Mouse (Mus musculus) C2C12 (cell line): ENCODE data around the gene Capn5.

ENCODE experiments used
- CTCF ChIP-seq: IDR thresholded peaks from one replicate; pipeline ENCODE4 v1.5.1; 2011; ENCODE audit not compliant: control insufficient read depth, insufficient read depth, insufficient read length
- MAX ChIP-seq: IDR thresholded peaks from one replicate; pipeline ENCODE4 v1.6.1; 2011; ENCODE audit warnings: mild to moderate bottlenecking, control low read depth
- MYOD1 ChIP-seq: IDR thresholded peaks from one replicate; pipeline ENCODE4 v1.6.1; 2011; ENCODE audit warnings: low read depth; ENCODE audit not compliant: control insufficient read depth, insufficient read length
- MYOG ChIP-seq: IDR thresholded peaks from one replicate; pipeline ENCODE4 v1.6.1; 2011; ENCODE audit not compliant: control insufficient read depth, insufficient read length; ENCODE audit errors: extremely low read depth
- USF1 ChIP-seq: IDR thresholded peaks from one replicate; pipeline ENCODE4 v1.6.1; 2011; ENCODE audit warnings: low read depth, mild to moderate bottlenecking, control low read depth, moderate library complexity

DNA sequence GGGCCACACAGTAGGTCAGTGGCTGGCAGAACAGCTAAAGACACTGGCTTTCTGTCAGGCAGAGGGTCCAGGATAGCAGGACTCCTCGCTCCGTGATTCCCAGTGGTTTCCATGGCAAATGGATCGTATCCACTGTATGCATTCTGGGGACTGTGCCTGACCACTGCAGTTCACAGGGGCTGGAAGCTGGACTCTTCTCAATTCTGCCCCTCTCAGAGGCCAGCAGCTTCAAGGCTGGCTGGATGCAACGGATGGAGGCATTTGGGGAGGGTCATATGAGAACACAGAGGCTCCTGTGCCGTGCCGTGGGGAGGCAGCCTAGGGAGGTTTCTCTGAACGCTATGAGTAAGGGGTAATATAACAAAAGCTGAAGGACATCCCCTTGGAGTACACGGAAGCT is 35.8 kb downstream of the Capn5 start:
- TF ChIP-seq CTCF (no peak), USF1 (no peak), MYOD1 (no peak), MYOG (no peak), MAX (no peak)
